Mouse (Mus musculus): ENCODE results near the gene Jph4.
A peak's percentile ranks its signal among the peaks of the same experiment; 100 is the strongest.

Jph4 gene

GRCm38 (mm10) chr14:55116425-55117200, at the start of gene Jph4:
Jph4 (minus strand) TSS chr14:55116935.
- DNase-seq (ENCODE audit: low spot score in 2 of 2) = peak; percentile 68 to 71

- no peak for DNase-seq (ENCODE audit: low spot score in 2 of 2)
These were observed 47.6 kb upstream of the Jph4 start for GRCm38 (mm10) chr14:55164172-55164806.

DNA sequence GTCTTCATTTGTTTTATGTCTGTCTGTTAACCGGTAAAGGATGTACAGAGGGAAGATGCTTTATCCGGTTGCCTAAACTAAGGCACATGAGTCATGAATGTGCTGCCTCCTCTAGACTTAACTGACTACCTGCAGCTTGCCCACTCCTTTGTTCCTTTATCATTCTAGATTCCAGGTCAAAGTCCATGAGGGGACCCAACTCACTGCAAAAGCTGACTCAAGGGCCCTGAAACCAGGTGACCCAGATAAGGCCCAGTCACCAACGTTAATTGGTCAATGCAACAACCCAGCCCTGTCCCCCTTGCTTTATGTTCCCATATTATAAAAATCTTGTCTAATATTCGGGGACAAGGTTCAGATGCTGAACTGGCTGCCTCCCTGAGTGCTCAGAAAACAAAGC, 45.4 kb upstream of the Jph4 start:
- DNase-seq (ENCODE audit: low spot score in 2 of 2) = no peak

DNA sequence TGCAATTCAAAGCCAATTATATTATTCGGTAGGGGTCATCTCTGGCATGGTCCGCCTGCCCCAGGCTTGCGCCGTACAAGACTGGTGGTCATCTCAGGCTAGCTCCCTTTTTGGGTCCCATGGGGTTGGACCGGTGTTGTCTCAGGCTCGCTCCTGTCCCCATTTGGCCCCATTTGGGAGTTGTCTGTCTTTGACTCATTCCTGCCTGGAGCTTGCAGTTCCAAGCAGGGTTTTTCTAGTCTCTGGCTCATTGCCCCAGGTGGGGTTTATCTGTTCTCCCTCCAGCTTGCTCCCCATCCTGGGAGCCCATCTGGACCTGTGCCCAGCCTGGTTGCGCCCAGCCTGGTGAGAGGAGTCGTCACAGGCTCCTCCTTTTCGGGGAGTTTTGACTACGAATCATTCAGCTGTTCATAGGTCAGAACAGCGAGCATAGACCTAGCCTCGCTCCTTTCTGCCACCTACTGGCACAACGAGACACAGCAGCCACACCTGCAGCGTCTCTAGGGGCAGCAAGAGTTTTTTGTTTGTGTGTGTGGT, 44.4 kb upstream of the Jph4 start:
- DNase-seq (ENCODE audit: low spot score in 2 of 2) = peak; percentile 53 to 60

GRCm38 (mm10) chr14:55160251-55161071, 43.7 kb upstream of the Jph4 start:
- DNase-seq (ENCODE audit: low spot score in 2 of 2) = no peak

DNA sequence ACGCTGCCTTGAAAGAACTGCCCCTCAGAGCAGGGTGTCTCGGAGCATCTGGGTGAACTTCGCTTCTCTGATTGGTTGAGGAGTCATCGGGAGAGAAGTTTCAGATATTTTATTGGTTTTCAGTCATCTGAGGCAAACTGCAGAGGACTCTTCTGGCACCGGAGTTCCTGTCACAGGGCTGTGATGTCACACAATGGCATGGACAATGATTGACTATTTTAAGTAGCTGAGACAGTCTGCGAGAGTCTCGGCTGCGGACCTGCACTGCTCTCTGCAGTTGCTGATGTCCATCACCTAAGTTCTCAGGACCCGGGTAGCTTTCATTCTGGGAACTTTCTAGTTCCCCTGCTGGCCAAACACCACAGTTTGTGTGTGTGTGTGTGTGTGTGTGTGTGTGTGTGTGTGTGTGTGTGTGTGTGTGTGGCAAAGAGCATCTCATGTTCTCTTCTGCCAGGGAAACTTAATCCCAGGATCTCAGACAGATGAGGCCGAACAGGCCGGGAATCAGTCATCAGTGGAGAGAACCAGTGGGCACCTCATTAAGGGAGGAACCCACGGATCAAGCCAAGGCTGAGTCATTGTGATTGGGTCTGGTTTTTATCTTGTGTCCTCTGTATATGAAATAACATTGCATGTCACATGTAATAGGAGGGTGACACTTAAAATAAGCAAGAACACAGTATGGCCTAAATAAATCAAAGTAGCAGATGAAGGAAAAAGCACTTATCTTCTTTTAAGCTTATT, 40.8 kb upstream of the Jph4 start:
- no peak for DNase-seq (ENCODE audit: low spot score in 2 of 2)

- no peak for DNase-seq (ENCODE audit: low spot score in 2 of 2)
These were observed 36.3 kb upstream of the Jph4 start for GRCm38 (mm10) chr14:55152951-55153481.

DNA sequence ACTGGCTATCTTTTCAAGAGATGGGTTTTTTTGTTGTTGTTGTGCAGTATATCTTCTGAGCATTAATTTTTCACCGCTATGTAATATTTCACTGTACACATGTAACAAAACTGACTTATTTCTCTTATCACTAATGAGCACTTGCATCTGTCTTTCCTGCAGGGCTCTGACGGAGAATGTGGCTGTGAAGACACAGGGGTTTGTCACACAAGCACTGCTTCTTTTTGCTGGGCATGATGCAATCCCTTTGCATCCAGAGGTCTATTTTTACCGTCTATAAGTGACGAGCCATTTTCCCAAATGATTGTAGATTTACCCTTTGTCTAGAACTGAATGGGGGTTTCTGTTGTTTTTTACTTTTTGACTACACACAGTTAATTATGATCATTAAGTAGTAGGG, 35.4 kb upstream of the Jph4 start:
- DNase-seq (ENCODE audit: low spot score in 2 of 2) = no peak

DNA sequence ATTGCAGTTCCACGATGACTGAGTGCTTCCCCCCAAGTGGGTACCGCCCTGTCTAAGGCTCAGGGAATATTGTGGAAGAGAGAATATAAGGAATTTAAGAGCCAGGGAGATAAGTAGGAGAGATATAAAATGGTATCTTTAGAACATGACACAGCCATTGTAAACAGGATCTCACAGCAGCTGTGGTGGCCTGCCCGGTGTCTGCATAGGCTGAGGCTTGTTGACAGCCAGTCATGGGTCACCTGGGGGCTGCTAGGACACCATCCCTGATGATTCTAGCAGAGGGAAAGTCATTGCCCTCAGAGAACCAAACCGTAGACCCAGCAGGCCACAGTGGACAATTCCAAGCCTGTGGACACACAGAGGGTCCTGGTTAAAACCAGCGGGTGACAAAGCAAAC, 34.2 kb upstream of the Jph4 start:
- no peak for DNase-seq (ENCODE audit: low spot score in 2 of 2)

- DNase-seq (ENCODE audit: low spot score in 2 of 2) = no peak
These were observed 32.3 kb upstream of the Jph4 start for GRCm38 (mm10) chr14:55149041-55149440.

- DNase-seq (ENCODE audit: low spot score in 2 of 2) = peak; percentile 22 to 71
These were observed 31.7 kb upstream of the Jph4 start for GRCm38 (mm10) chr14:55148363-55148915.

GRCm38 (mm10) chr14:55146829-55147401, 30.2 kb upstream of the Jph4 start:
- DNase-seq (ENCODE audit: low spot score in 2 of 2) = no peak

DNA sequence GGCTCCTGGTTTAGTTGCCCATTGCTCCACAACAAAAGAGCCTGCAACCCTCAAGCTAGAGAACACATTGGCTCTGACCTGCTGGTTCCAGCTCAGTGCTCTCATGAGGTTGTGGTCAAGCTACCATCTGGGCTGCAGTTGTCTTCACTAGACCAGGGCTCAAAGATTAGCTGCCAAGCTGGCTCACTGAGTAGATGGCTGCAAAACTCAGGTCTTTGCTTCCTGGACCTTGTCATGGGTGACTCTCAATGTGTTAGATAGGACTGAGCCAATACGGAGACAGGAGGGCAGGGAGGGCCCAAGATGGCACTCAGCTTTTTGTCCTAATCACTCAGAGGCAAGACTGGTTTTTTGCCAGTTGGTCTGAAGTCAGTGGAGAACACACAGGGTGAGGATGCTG, 29.6 kb upstream of the Jph4 start:
- no peak for DNase-seq (ENCODE audit: low spot score in 2 of 2)

GRCm38 (mm10) chr14:55139313-55139712, 22.6 kb upstream of the Jph4 start:
- DNase-seq (ENCODE audit: low spot score in 2 of 2) = no peak

GRCm38 (mm10) chr14:55135676-55136075, 18.9 kb upstream of the Jph4 start:
- DNase-seq (ENCODE audit: low spot score in 2 of 2) = no peak

GRCm38 (mm10) chr14:55126521-55126920, 9.8 kb upstream of the Jph4 start:
- DNase-seq (ENCODE audit: low spot score in 2 of 2) = no peak

DNA sequence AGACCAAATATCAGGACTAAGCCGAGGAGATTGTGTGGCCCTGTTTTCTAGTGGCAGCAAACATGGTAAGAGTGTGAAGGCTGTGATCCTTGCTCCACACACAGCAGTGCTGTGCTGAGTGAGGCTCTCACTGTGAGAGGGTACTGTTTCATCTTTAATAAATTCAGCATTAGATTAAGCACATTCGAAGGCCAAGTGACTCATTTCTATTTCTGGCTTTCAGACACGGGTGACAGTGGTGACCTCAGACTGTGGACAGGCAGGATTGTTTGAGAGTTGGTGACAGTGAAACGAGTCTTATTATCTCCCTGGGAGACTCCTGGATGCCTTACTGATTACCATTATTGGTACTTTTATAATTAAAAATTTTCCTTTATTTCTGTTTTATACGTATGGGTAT, 9.0 kb upstream of the Jph4 start:
- DNase-seq (ENCODE audit: low spot score in 2 of 2) = no peak

DNA sequence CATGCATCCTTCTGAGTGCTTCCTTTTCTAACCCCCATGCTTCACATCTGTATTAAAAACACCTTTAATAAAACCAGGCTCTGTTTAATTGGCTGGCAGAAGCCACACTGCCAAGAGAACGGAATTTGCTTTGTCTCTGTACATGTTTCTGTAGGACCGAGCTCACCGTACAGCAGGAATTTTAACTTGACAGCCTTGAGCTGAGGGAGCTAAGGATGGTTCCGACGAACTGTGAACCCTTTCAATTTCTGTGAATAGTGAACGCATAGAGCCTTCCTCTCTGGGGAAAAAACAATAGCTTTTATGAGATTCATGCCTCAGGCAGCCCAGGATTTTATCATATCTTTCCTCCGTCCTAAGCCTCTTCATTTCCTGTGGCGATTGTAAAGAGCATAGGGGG, 5.6 kb upstream of the Jph4 start:
- no peak for DNase-seq (ENCODE audit: low spot score in 2 of 2)

DNA sequence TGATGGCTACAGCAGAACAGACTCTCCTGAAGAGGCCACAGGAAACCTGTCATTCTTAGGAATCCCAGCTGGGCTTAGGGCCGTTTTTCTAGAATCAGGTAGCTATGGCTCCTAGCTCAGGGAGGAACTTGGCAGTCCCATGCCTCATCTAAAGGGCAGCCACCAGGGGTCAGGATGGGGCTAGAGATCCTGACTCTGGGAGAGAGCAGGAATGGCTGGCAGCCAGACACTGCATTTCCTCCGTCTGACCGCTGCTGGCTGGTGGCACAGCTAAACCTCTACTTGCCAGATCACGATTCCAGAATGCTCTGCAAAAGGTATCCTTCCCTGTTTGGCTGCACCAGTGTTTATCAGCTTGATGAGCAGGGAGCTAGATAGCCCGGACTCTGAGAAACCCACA, 5.2 kb upstream of the Jph4 start:
- peak in 1 of 2 experiments; percentile 68 for DNase-seq (ENCODE audit: low spot score in 2 of 2)

DNA sequence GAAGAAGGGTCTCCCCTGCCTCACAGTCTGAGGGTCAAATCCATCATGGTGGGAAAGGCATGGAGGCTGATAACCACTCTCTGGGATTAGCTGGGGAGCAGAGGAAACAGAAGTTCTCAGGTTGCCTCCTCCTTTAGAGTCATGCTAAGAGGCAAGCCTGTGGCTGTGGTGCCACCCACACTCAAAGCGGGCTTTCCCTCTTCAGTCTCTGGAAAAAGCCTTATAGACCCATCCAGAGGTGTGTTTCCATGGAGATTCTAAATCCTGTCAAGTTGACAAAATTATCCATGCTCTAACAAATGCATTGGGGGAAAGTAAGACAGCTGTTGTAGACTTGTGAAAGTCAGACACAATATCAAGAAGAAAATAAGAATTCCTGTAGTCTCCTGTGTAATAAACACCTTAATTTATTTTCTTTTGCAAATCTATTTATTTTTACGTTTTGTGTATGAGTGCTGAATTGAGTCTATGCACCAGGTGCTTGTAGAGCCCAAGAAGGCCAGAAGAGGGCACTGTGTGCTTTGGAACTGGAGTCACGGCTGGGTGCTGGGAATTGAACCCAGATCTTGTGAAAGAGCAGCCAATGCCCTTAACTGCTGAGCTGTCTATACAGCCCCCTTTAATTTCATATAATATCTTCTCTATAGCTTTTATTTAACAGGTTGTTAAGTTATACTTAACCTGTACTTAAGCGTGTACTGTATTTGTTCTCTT, 2.8 kb upstream of the Jph4 start:
- DNase-seq (ENCODE audit: low spot score in 2 of 2) = no peak

Data from frontal cortex, postnatal 10 days (tissue).